ENCODE assay signal across 20 mouse cellular contexts in the genomic region with DNA sequence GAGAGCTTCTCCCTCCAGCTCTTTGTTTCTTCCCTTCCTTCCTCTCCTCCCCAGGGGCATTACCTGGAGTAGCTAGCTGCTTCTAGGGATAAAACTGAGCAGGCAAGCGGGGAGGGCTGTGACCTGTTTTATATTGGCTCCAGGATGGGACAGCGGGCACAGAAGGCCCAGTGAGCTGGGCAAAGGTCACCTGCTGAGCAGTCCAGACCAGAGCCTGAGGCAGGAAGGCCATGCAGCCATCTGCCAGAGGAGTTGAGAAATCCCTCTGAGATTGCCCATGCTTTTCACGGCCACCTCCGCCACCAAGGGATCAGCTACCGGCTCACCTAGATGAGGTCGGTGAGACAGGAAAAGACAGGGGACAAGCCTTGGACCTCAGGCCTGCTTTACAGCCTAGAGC. TPM values are rescaled to one million over a fixed set of nuclear protein-coding genes. Genes with fewer than 3 reads are reported as not detected.
DNase-seq lines count a peak whose midpoint lies in the region; ATAC-seq and TF ChIP-seq lines count a peak whose summit lies in the region.
"Had no signal": no experiment of that assay in that cellular context is flagged by ENCODE, and none has a peak within 500 bp of the region (broad histone marks: within the 10 kb centered on the region; RNA-seq: fewer than 3 reads in every experiment).

No protein-coding gene starts in this region.

- TF ChIP-seq CTCF in intestine, postnatal 0 days (IDR thresholded peaks at IDR 0.05; ENCODE audit: low read depth): no peak

- H3K36me3 ChIP-seq in forebrain, embryonic 10.5 days (replicated peaks): no peaks in the 10 kb centered on the region
- no peaks in the 10 kb centered on the region for H3K36me3 ChIP-seq in forebrain, embryonic 14.5 days (ENCODE audit: control insufficient read depth, insufficient read depth, low read length)
- H3K36me3 ChIP-seq in intestine, postnatal 0 days (ENCODE audit: control insufficient read depth, insufficient read depth): no peaks in the 10 kb centered on the region
- no peaks in the 10 kb centered on the region for H3K36me3 ChIP-seq in liver, embryonic 15.5 days (replicated peaks)
- H3K36me3 ChIP-seq: embryonic facial prominence, embryonic 13.5 days; forebrain, embryonic 12.5 days; neural tube, embryonic 13.5 days; stomach, embryonic 15.5 days had no signal

- ATAC-seq in forebrain, embryonic 14.5 days: no peak
- ATAC-seq in intestine, postnatal 0 days: peak; percentile 59
- no peak for ATAC-seq in liver, embryonic 15.5 days (ENCODE audit: insufficient read depth)
- no peak for ATAC-seq in CD4-positive, CD25-positive, alpha-beta regulatory T cell, adult 4 months
- ATAC-seq: activated CD4-positive, CD25-positive, alpha-beta regulatory T cell, adult 4 months; inflammation-experienced regulatory T-cells, adult 6 months; lung, postnatal 0 days had no signal

- H3K9me3 ChIP-seq in forebrain, embryonic 10.5 days: no peaks in the 10 kb centered on the region
- H3K9me3 ChIP-seq in forebrain, embryonic 14.5 days (replicated peaks; ENCODE audit: control insufficient read depth, low read length): no peaks in the 10 kb centered on the region
- no peaks in the 10 kb centered on the region for H3K9me3 ChIP-seq in intestine, postnatal 0 days (ENCODE audit: control insufficient read depth)
- no peaks in the 10 kb centered on the region for H3K9me3 ChIP-seq in liver, embryonic 15.5 days (replicated peaks)
- H3K9me3 ChIP-seq: embryonic facial prominence, embryonic 13.5 days; forebrain, embryonic 12.5 days; megakaryocyte, embryonic 14.5 days; neural tube, embryonic 13.5 days; stomach, embryonic 15.5 days had no signal

- DNase-seq in forebrain, embryonic 10.5 days (ENCODE audit: extremely low spot score, low spot score): no peak
- DNase-seq in forebrain, embryonic 14.5 days (ENCODE audit: low spot score): no peak
- peak; percentile 64 for DNase-seq in cerebellum, adult 9-11 months
- no peak for DNase-seq in layer of hippocampus, postnatal 10 days (ENCODE audit: low spot score in 2 of 2)
- DNase-seq: gastrocnemius, adult 2 months had no signal

- H3K4me3 ChIP-seq in forebrain, embryonic 10.5 days: no peak overlapping the region
- no peak overlapping the region for H3K4me3 ChIP-seq in forebrain, embryonic 14.5 days (ENCODE audit: low read depth, low read length)
- peak overlapping the region; percentile 24 for H3K4me3 ChIP-seq in intestine, postnatal 0 days (ENCODE audit: low read depth, low read length)
- H3K4me3 ChIP-seq in liver, embryonic 15.5 days (replicated peaks): no peak overlapping the region
- H3K4me3 ChIP-seq: embryonic facial prominence, embryonic 13.5 days; forebrain, embryonic 12.5 days; gastrocnemius, adult 2 months; megakaryocyte, embryonic 14.5 days; neural tube, embryonic 13.5 days; stomach, embryonic 15.5 days had no signal

- H3K9ac ChIP-seq in forebrain, embryonic 14.5 days (ENCODE audit: low read length): no peak overlapping the region
- H3K9ac ChIP-seq in intestine, postnatal 0 days (ENCODE audit: low read depth, low read length): peak overlapping the region; percentile 67
- no peak overlapping the region for H3K9ac ChIP-seq in liver, embryonic 15.5 days
- H3K9ac ChIP-seq: embryonic facial prominence, embryonic 13.5 days; forebrain, embryonic 12.5 days; neural tube, embryonic 13.5 days; stomach, embryonic 15.5 days had no signal

- H3K4me2 ChIP-seq in forebrain, embryonic 14.5 days (ENCODE audit: low read length): no peak overlapping the region
- peak overlapping the region; percentile 61 for H3K4me2 ChIP-seq in intestine, postnatal 0 days (replicated peaks; ENCODE audit: low read depth)
- no peak overlapping the region for H3K4me2 ChIP-seq in liver, embryonic 15.5 days
- H3K4me2 ChIP-seq: embryonic facial prominence, embryonic 13.5 days; forebrain, embryonic 12.5 days; neural tube, embryonic 13.5 days; stomach, embryonic 15.5 days had no signal

- 88% methylated on average over 6 of the region's 6 CpGs for WGBS in forebrain, embryonic 10.5 days
- 88% methylated on average over 6 of the region's 6 CpGs for WGBS in forebrain, embryonic 14.5 days
- 47% methylated on average over 6 of the region's 6 CpGs for WGBS in intestine, postnatal 0 days
- 63% methylated on average over 6 of the region's 6 CpGs for WGBS in liver, embryonic 15.5 days (ENCODE audit: insufficient replicate concordance)

- peak overlapping the region; percentile 46 for H3K27ac ChIP-seq in forebrain, embryonic 10.5 days
- no peak overlapping the region for H3K27ac ChIP-seq in forebrain, embryonic 14.5 days (ENCODE audit: low read depth, low read length)
- H3K27ac ChIP-seq in intestine, postnatal 0 days (ENCODE audit: low read depth, low read length): peak overlapping the region; percentile 96
- 0 out of 2 replicates have a peak overlapping the region, but pooled peaks have one; percentile 43 for H3K27ac ChIP-seq in liver, embryonic 15.5 days (replicated peaks)
- H3K27ac ChIP-seq: embryonic facial prominence, embryonic 13.5 days; forebrain, embryonic 12.5 days; gastrocnemius, adult 2 months; neural tube, embryonic 13.5 days; stomach, embryonic 15.5 days had no signal

- H3K4me1 ChIP-seq in forebrain, embryonic 10.5 days: peaks cover 18% of the 10 kb centered on the region
- peaks cover 4% of the 10 kb centered on the region; the same call in 1 of the 2 replicates for H3K4me1 ChIP-seq in forebrain, embryonic 14.5 days (ENCODE audit: control insufficient read depth, insufficient read depth, low read length)
- H3K4me1 ChIP-seq in intestine, postnatal 0 days (replicated peaks; ENCODE audit: control insufficient read depth, insufficient read depth, low read length): peaks cover 2% of the 10 kb centered on the region; the same call in 1 of the 2 replicates
- H3K4me1 ChIP-seq in liver, embryonic 15.5 days (replicated peaks): peaks cover 22% of the 10 kb centered on the region

- peaks cover 20% of the 10 kb centered on the region for H3K27me3 ChIP-seq in forebrain, embryonic 10.5 days (ENCODE audit: poor library complexity, severe bottlenecking)
- H3K27me3 ChIP-seq in forebrain, embryonic 14.5 days (replicated peaks; ENCODE audit: control insufficient read depth, insufficient read depth, low read length): no peaks in the 10 kb centered on the region
- H3K27me3 ChIP-seq in intestine, postnatal 0 days (replicated peaks; ENCODE audit: control insufficient read depth, insufficient read depth, low read length): no peaks in the 10 kb centered on the region
- H3K27me3 ChIP-seq in liver, embryonic 15.5 days: no peaks in the 10 kb centered on the region; the same call in 1 of the 2 replicates
- H3K27me3 ChIP-seq: embryonic facial prominence, embryonic 13.5 days; stomach, embryonic 15.5 days had no signal

RNA-seq across cellular contexts. Expression of gene Apoc3, which starts 0.2 kb away (rescaled TPM):
- polyA plus RNA-seq in forebrain, embryonic 10.5 days (2016; fragmentation: Nextera tagmentation; extraction: Ambion mirVana): not detected in 2 replicates
- polyA plus RNA-seq in forebrain, embryonic 14.5 days (2014; fragmentation: Nextera tagmentation; extraction: Ambion mirVana): not detected in 2 replicates
- 8,073 and 8,903 TPM in 2 replicates for polyA plus RNA-seq in intestine, postnatal 0 days (2015; fragmentation: Nextera tagmentation; extraction: Ambion mirVana)
- 6.6 and 6.8 TPM in 2 replicates for polyA plus RNA-seq in liver, embryonic 15.5 days (2015; fragmentation: Nextera tagmentation; extraction: Ambion mirVana)
- not detected for total RNA-seq in layer of hippocampus, postnatal 10 days (2021)
- polyA plus RNA-seq in CD4-positive, CD25-positive, alpha-beta regulatory T cell, adult 4 months (2017; shearing (Covaris generic)): not detected
- total RNA-seq: gastrocnemius, adult 2 months; heart, postnatal 25 days; layer of hippocampus, postnatal 14 days; midbrain, postnatal 0 days had no signal
- polyA plus RNA-seq: activated CD4-positive, CD25-positive, alpha-beta regulatory T cell, adult 4 months; embryonic facial prominence, embryonic 13.5 days; forebrain, embryonic 12.5 days; inflammation-experienced regulatory T-cells, adult 6 months; limb, embryonic 11.5 days; lung, postnatal 0 days; midbrain, postnatal 0 days; neural tube, embryonic 13.5 days had no signal

RNA-seq across cellular contexts. Expression of gene Apoa4, which starts 5.3 kb away (rescaled TPM):
- not detected in 2 replicates for polyA plus RNA-seq in forebrain, embryonic 10.5 days (2016; fragmentation: Nextera tagmentation; extraction: Ambion mirVana)
- not detected in 2 replicates for polyA plus RNA-seq in forebrain, embryonic 14.5 days (2014; fragmentation: Nextera tagmentation; extraction: Ambion mirVana)
- polyA plus RNA-seq in intestine, postnatal 0 days (2015; fragmentation: Nextera tagmentation; extraction: Ambion mirVana): 27,935 and 31,935 TPM in 2 replicates
- 0.33 TPM in 2 replicates for polyA plus RNA-seq in liver, embryonic 15.5 days (2015; fragmentation: Nextera tagmentation; extraction: Ambion mirVana)
- total RNA-seq in layer of hippocampus, postnatal 10 days (2021): not detected
- polyA plus RNA-seq in CD4-positive, CD25-positive, alpha-beta regulatory T cell, adult 4 months (2017; shearing (Covaris generic)): not detected
- total RNA-seq: gastrocnemius, adult 2 months; heart, postnatal 25 days; layer of hippocampus, postnatal 14 days; midbrain, postnatal 0 days had no signal
- polyA plus RNA-seq: activated CD4-positive, CD25-positive, alpha-beta regulatory T cell, adult 4 months; embryonic facial prominence, embryonic 13.5 days; forebrain, embryonic 12.5 days; inflammation-experienced regulatory T-cells, adult 6 months; limb, embryonic 11.5 days; midbrain, postnatal 0 days had no signal

RNA-seq across cellular contexts. Expression of gene Apoa1, which starts 6.8 kb away (rescaled TPM):
- polyA plus RNA-seq in forebrain, embryonic 10.5 days (2016; fragmentation: Nextera tagmentation; extraction: Ambion mirVana): 0.95 and 1.1 TPM in 2 replicates
- polyA plus RNA-seq in forebrain, embryonic 14.5 days (2014; fragmentation: Nextera tagmentation; extraction: Ambion mirVana): 1.6 and 2.0 TPM in 2 replicates
- polyA plus RNA-seq in intestine, postnatal 0 days (2015; fragmentation: Nextera tagmentation; extraction: Ambion mirVana): 28,401 and 28,927 TPM in 2 replicates
- polyA plus RNA-seq in liver, embryonic 15.5 days (2015; fragmentation: Nextera tagmentation; extraction: Ambion mirVana): 5,098 and 5,983 TPM in 2 replicates
- total RNA-seq in layer of hippocampus, postnatal 10 days (2021): under 1 TPM; 0.33 to 0.94 TPM
- polyA plus RNA-seq in CD4-positive, CD25-positive, alpha-beta regulatory T cell, adult 4 months (2017; shearing (Covaris generic)): not detected
- total RNA-seq: gastrocnemius, adult 2 months; heart, postnatal 25 days had no signal
- polyA plus RNA-seq: activated CD4-positive, CD25-positive, alpha-beta regulatory T cell, adult 4 months; inflammation-experienced regulatory T-cells, adult 6 months had no signal

RNA-seq across cellular contexts. Expression of gene Apoa5, which starts 33.2 kb away (rescaled TPM):
- not detected in 2 replicates for polyA plus RNA-seq in forebrain, embryonic 10.5 days (2016; fragmentation: Nextera tagmentation; extraction: Ambion mirVana)
- polyA plus RNA-seq in forebrain, embryonic 14.5 days (2014; fragmentation: Nextera tagmentation; extraction: Ambion mirVana): not detected in 2 replicates
- polyA plus RNA-seq in intestine, postnatal 0 days (2015; fragmentation: Nextera tagmentation; extraction: Ambion mirVana): 0.56 and 0.64 TPM in 2 replicates
- 0.69 and 1.3 TPM in 2 replicates for polyA plus RNA-seq in liver, embryonic 15.5 days (2015; fragmentation: Nextera tagmentation; extraction: Ambion mirVana)
- total RNA-seq in layer of hippocampus, postnatal 10 days (2021): not detected
- not detected for polyA plus RNA-seq in CD4-positive, CD25-positive, alpha-beta regulatory T cell, adult 4 months (2017; shearing (Covaris generic))
- total RNA-seq: gastrocnemius, adult 2 months; heart, postnatal 25 days; layer of hippocampus, postnatal 14 days; midbrain, postnatal 0 days had no signal
- polyA plus RNA-seq: activated CD4-positive, CD25-positive, alpha-beta regulatory T cell, adult 4 months; embryonic facial prominence, embryonic 13.5 days; forebrain, embryonic 12.5 days; inflammation-experienced regulatory T-cells, adult 6 months; midbrain, postnatal 0 days; neural tube, embryonic 13.5 days had no signal

RNA-seq across cellular contexts. Expression of gene Zpr1, which starts 37.7 kb away (rescaled TPM):
- polyA plus RNA-seq in forebrain, embryonic 10.5 days (2016; fragmentation: Nextera tagmentation; extraction: Ambion mirVana): 70.9 and 76.7 TPM in 2 replicates
- 68.8 and 70.1 TPM in 2 replicates for polyA plus RNA-seq in forebrain, embryonic 14.5 days (2014; fragmentation: Nextera tagmentation; extraction: Ambion mirVana)
- polyA plus RNA-seq in intestine, postnatal 0 days (2015; fragmentation: Nextera tagmentation; extraction: Ambion mirVana): 21.6 and 24.4 TPM in 2 replicates
- 23.4 and 27.4 TPM in 2 replicates for polyA plus RNA-seq in liver, embryonic 15.5 days (2015; fragmentation: Nextera tagmentation; extraction: Ambion mirVana)
- total RNA-seq in layer of hippocampus, postnatal 10 days (2021): 10 to 100 TPM; 39.1 to 39.3 TPM
- 10 to 100 TPM; 31.1 to 40.8 TPM for polyA plus RNA-seq in CD4-positive, CD25-positive, alpha-beta regulatory T cell, adult 4 months (2017; shearing (Covaris generic))

Comparison
In these comparisons a context has a peak if more than half of its experiments do, and no peak if none do; other contexts are left out.
1. RNA of gene Apoc3, which starts 0.2 kb away (polyA plus RNA-seq): 8,073 to 8,903 TPM in intestine, postnatal 0 days; 6.6 to 6.8 TPM in liver, embryonic 15.5 days, not detected in forebrain, embryonic 10.5 days, not detected in forebrain, embryonic 14.5 days and not detected in CD4-positive, CD25-positive, alpha-beta regulatory T cell, adult 4 months; every median in the first group is over 1,000 times any median in the second.
2. RNA of gene Apoa4, which starts 5.3 kb away (polyA plus RNA-seq): 27,935 to 31,935 TPM in intestine, postnatal 0 days; 0.33 TPM in liver, embryonic 15.5 days, not detected in forebrain, embryonic 10.5 days, not detected in forebrain, embryonic 14.5 days and not detected in CD4-positive, CD25-positive, alpha-beta regulatory T cell, adult 4 months; every median in the first group is over 1,000 times any median in the second.
3. RNA of gene Apoa1, which starts 6.8 kb away (polyA plus RNA-seq): 28,401 to 28,927 TPM in intestine, postnatal 0 days and 5,098 to 5,983 TPM in liver, embryonic 15.5 days; 1.6 to 2.0 TPM in forebrain, embryonic 14.5 days, 0.95 to 1.1 TPM in forebrain, embryonic 10.5 days and not detected in CD4-positive, CD25-positive, alpha-beta regulatory T cell, adult 4 months; every median in the first group is over 1,000 times any median in the second.